Mouse (Mus musculus): ENCODE data around the gene Phrf1. TPM values are rescaled to one million over a fixed set of nuclear protein-coding genes. Genes with fewer than 3 reads are reported as not detected.
"Not testable (repeated sequence)": the region's sequence is repeated elsewhere in the genome, so short reads cannot be mapped to it uniquely, and the experiment has no call there.

Phrf1 gene
- polyA plus RNA-seq, 1 experiment, result 29.3 TPM

GRCm38 (mm10) chr7:141230570-141230969 is 2.0 kb downstream of the Phrf1 start:
- peaks cover 12% of the 10 kb centered on the region for H3K4me1 ChIP-seq (ENCODE audit: control insufficient read depth, insufficient read depth, insufficient read length)
- no peak for DNase-seq (ENCODE audit: low read depth in 1 of 2, low spot score in 2 of 2)
- WGBS, result 93% methylated on average over 4 of the region's 4 CpGs
- H3K36me3 ChIP-seq (ENCODE audit: control insufficient read depth, insufficient read depth, low read length), result peaks cover 15% of the 10 kb centered on the region
- no peak overlapping the region for H3K27ac ChIP-seq (ENCODE audit: insufficient read depth, low read length)
- H3K4me3 ChIP-seq (ENCODE audit: extremely low read depth, insufficient read depth, insufficient read length), result no peak overlapping the region
- H3K27me3 ChIP-seq (ENCODE audit: control insufficient read depth, insufficient read depth, low read length), result no peaks in the 10 kb centered on the region
- TF ChIP-seq POLR2A (IDR thresholded peaks at IDR 0.05; ENCODE audit: low read depth, low read length), result no peak
- TF ChIP-seq CTCF (IDR thresholded peaks at IDR 0.05; ENCODE audit: extremely low read depth, insufficient read depth, insufficient read length, insufficient replicate concordance), result no peak

DNA sequence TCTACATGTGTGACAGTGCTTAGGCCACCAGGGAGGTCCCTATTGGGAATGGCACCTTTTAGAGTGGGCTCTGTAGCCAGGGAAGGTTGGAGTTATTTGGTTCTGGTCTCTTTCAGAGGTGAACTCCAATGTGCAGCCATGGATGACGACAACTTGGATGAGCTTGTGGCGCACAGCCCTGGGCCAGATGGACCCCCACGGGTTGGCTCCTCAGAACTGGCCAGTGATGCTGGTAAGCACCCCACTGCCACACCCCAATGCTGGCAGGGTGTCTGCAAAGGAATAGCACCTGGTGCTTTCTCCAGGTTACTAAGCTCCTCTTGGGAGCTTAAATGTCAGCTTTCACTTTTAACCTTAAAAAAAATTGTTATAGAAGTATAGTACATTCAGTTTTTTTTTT is 2.5 kb downstream of the Phrf1 start:
- WGBS, result 90% methylated on average over 3 of the region's 3 CpGs
- Histone ChIP-seq H3K36me3 (ENCODE audit: control insufficient read depth, insufficient read depth, low read length) (peaks cover 18% of the 10 kb centered on the region), H3K4me1 (ENCODE audit: control insufficient read depth, insufficient read depth, insufficient read length) (peaks cover 12% of the 10 kb centered on the region), H3K4me3 (ENCODE audit: extremely low read depth, insufficient read depth, insufficient read length) (no peak overlapping the region), H3K27ac (ENCODE audit: insufficient read depth, low read length) (no peak overlapping the region), H3K27me3 (ENCODE audit: control insufficient read depth, insufficient read depth, low read length) (no peaks in the 10 kb centered on the region)
- TF ChIP-seq CTCF (IDR thresholded peaks at IDR 0.05; ENCODE audit: extremely low read depth, insufficient read depth, insufficient read length, insufficient replicate concordance), result no peak
- TF ChIP-seq POLR2A (IDR thresholded peaks at IDR 0.05; ENCODE audit: low read depth, low read length), result no peak
- DNase-seq (ENCODE audit: low read depth in 1 of 2, low spot score in 2 of 2), result no peak

- Histone ChIP-seq H3K27ac (ENCODE audit: insufficient read depth, low read length) (no peak overlapping the region), H3K4me1 (ENCODE audit: control insufficient read depth, insufficient read depth, insufficient read length) (peaks cover 12% of the 10 kb centered on the region), H3K36me3 (ENCODE audit: control insufficient read depth, insufficient read depth, low read length) (peaks cover 19% of the 10 kb centered on the region), H3K27me3 (ENCODE audit: control insufficient read depth, insufficient read depth, low read length) (no peaks in the 10 kb centered on the region), H3K4me3 (ENCODE audit: extremely low read depth, insufficient read depth, insufficient read length) (no peak overlapping the region)
- no peak for DNase-seq (ENCODE audit: low read depth in 1 of 2, low spot score in 2 of 2)
- WGBS, result 98% methylated on average over 10 of the region's 10 CpGs
- TF ChIP-seq POLR2A (IDR thresholded peaks at IDR 0.05; ENCODE audit: low read depth, low read length) (no peak), CTCF (IDR thresholded peaks at IDR 0.05; ENCODE audit: extremely low read depth, insufficient read depth, insufficient read length, insufficient replicate concordance) (no peak)
Observed at GRCm38 (mm10) chr7:141231551-141231950, 3.0 kb downstream of the Phrf1 start.

GRCm38 (mm10) chr7:141250486-141250885 is 21.9 kb downstream of the Phrf1 start:
- H3K4me1 ChIP-seq (ENCODE audit: control insufficient read depth, insufficient read depth, insufficient read length); DNase-seq (ENCODE audit: low read depth in 1 of 2, low spot score in 2 of 2); H3K27me3 ChIP-seq (ENCODE audit: control insufficient read depth, insufficient read depth, low read length); H3K4me3 ChIP-seq (ENCODE audit: extremely low read depth, insufficient read depth, insufficient read length); H3K27ac ChIP-seq (ENCODE audit: insufficient read depth, low read length): not testable (repeated sequence)
- WGBS, result 76% methylated on average over 4 of the region's 4 CpGs
- H3K36me3 ChIP-seq (ENCODE audit: control insufficient read depth, insufficient read depth, low read length), result peaks cover 48% of the 10 kb centered on the region

- Histone ChIP-seq H3K27ac (ENCODE audit: insufficient read depth, low read length) (no peak overlapping the region), H3K4me3 (ENCODE audit: extremely low read depth, insufficient read depth, insufficient read length) (no peak overlapping the region), H3K4me1 (ENCODE audit: control insufficient read depth, insufficient read depth, insufficient read length) (no peaks in the 10 kb centered on the region), H3K36me3 (ENCODE audit: control insufficient read depth, insufficient read depth, low read length) (peaks cover 65% of the 10 kb centered on the region), H3K27me3 (ENCODE audit: control insufficient read depth, insufficient read depth, low read length) (no peaks in the 10 kb centered on the region)
- no peak for DNase-seq (ENCODE audit: low read depth in 1 of 2, low spot score in 2 of 2)
- TF ChIP-seq CTCF (IDR thresholded peaks at IDR 0.05; ENCODE audit: extremely low read depth, insufficient read depth, insufficient read length, insufficient replicate concordance), result no peak
- TF ChIP-seq POLR2A (IDR thresholded peaks at IDR 0.05; ENCODE audit: low read depth, low read length), result no peak
- WGBS, result 91% methylated on average over 10 of the region's 10 CpGs
Observed at GRCm38 (mm10) chr7:141256159-141256558, 27.6 kb downstream of the Phrf1 start.

DNA sequence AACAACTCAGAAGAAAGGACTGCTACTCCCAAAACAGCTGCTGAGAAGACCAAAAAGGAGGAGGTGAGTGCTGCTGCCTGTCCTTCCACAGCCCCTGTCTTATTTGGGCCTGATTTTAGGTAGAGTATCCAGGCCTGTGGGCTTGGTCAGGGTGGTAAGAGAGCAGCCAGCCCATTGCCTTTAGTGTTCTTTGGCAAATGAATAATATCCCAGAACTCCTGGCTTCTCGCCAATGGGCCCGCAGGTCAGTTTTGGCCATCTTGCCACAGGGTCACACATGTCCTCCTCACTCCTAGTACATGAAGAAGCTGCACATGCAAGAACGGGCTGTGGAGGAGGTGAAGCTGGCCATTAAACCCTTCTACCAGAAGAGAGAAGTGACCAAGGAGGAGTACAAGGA is 32.9 kb downstream of the Phrf1 start:
- H3K36me3 ChIP-seq (ENCODE audit: control insufficient read depth, insufficient read depth, low read length), result peaks cover 71% of the 10 kb centered on the region
- H3K27ac ChIP-seq (ENCODE audit: insufficient read depth, low read length), result no peak overlapping the region
- TF ChIP-seq POLR2A (IDR thresholded peaks at IDR 0.05; ENCODE audit: low read depth, low read length), result no peak
- TF ChIP-seq CTCF (IDR thresholded peaks at IDR 0.05; ENCODE audit: extremely low read depth, insufficient read depth, insufficient read length, insufficient replicate concordance), result no peak
- H3K27me3 ChIP-seq (ENCODE audit: control insufficient read depth, insufficient read depth, low read length), result no peaks in the 10 kb centered on the region
- H3K4me3 ChIP-seq (ENCODE audit: extremely low read depth, insufficient read depth, insufficient read length), result no peak overlapping the region
- DNase-seq (ENCODE audit: low read depth in 1 of 2, low spot score in 2 of 2), result no peak
- WGBS, result 92% methylated on average over 3 of the region's 3 CpGs
- H3K4me1 ChIP-seq (ENCODE audit: control insufficient read depth, insufficient read depth, insufficient read length), result peaks cover 11% of the 10 kb centered on the region; the same call in 1 of the 2 replicates

DNA sequence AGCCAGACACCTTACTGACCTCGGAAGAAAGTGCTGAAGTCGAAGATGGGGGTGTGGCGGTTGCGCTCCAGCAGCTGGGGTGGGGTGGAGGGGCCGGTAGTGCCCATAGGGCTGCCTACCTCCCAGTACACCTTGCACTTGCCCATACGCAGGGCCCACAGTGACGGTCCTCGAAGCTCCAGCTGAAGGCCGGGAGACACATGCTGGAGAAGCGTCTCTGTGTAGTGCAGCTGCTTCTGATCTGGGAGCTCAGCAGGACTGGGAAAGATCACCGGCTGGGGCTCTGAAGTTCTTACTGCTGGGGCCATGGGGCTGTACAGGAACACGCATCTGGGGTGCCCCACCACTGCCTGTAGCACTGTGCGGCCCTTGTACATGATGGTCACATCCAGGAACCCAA is 35.1 kb downstream of the Phrf1 start:
- Histone ChIP-seq H3K36me3 (ENCODE audit: control insufficient read depth, insufficient read depth, low read length) (peaks cover 51% of the 10 kb centered on the region), H3K4me1 (ENCODE audit: control insufficient read depth, insufficient read depth, insufficient read length) (peaks cover 13% of the 10 kb centered on the region; the same call in 1 of the 2 replicates), H3K27me3 (ENCODE audit: control insufficient read depth, insufficient read depth, low read length) (no peaks in the 10 kb centered on the region), H3K27ac (ENCODE audit: insufficient read depth, low read length) (no peak overlapping the region), H3K4me3 (ENCODE audit: extremely low read depth, insufficient read depth, insufficient read length) (no peak overlapping the region)
- TF ChIP-seq POLR2A (IDR thresholded peaks at IDR 0.05; ENCODE audit: low read depth, low read length), result no peak
- no peak for TF ChIP-seq CTCF (IDR thresholded peaks at IDR 0.05; ENCODE audit: extremely low read depth, insufficient read depth, insufficient read length, insufficient replicate concordance)
- 96% methylated on average over 13 of the region's 13 CpGs for WGBS
- no peak for DNase-seq (ENCODE audit: low read depth in 1 of 2, low spot score in 2 of 2)
